Mouse (Mus musculus) small intestine, adult 2 months (tissue): ENCODE measurements around the gene Ddr2. TPM values are rescaled to one million over a fixed set of nuclear protein-coding genes. Genes with fewer than 3 reads are reported as not detected.

ENCODE experiments used
- H3K27ac ChIP-seq: fragments of 200-500 bp; 2 replicates; pipeline ENCODE4 v1.5.1; 2012; ENCODE audit warnings: low read depth, low read length, control low read depth, inconsistent platforms; ENCODE audit not compliant: insufficient read depth
- H3K27me3 ChIP-seq: fragments of 200-500 bp; 2 replicates; pipeline ENCODE4 v1.6.1; 2012; ENCODE audit warnings: mild to moderate bottlenecking, moderate library complexity, low read length, inconsistent platforms; ENCODE audit not compliant: control insufficient read depth, insufficient read depth
- H3K36me3 ChIP-seq: fragments of 200-500 bp; 2 replicates; pipeline ENCODE4 v1.6.1; 2012; ENCODE audit warnings: mild to moderate bottlenecking, low read length, control low read depth, inconsistent platforms; ENCODE audit not compliant: control insufficient read depth, insufficient read depth
- H3K4me1 ChIP-seq: fragments of 200-500 bp; 2 replicates; pipeline ENCODE4 v1.6.1; 2012; ENCODE audit warnings: low read length, inconsistent platforms, mixed read lengths; ENCODE audit not compliant: control insufficient read depth, insufficient read depth, insufficient read length
- H3K4me3 ChIP-seq: fragments of 200-500 bp; 2 replicates; pipeline ENCODE4 v1.5.1; 2012; ENCODE audit warnings: low read depth, mild to moderate bottlenecking, control low read depth, inconsistent platforms, low read length, moderate library complexity
- CTCF ChIP-seq: fragments of 200-500 bp; IDR thresholded peaks from 2 replicates; pipeline ENCODE4 v1.5.1; 2012; ENCODE audit warnings: low read depth, mild to moderate bottlenecking, control low read depth, inconsistent platforms, low read length, moderate library complexity, mixed read lengths; ENCODE audit not compliant: insufficient replicate concordance, insufficient read length; ENCODE audit errors: extremely low read depth
- POLR2A ChIP-seq: fragments of 200-500 bp; IDR thresholded peaks from 2 replicates; pipeline ENCODE4 v1.6.1; 2012; ENCODE audit warnings: low read depth, mild to moderate bottlenecking, control low read depth, inconsistent platforms, low read length, moderate library complexity
- WGBS: fragments of 180-500 bp; shearing (Covaris S2); methylation state at CpG from one replicate; pipeline ENCODE4 v1.1.7; 2018; 5-methylcytosine and 5-hydroxymethylcytosine counted together
- polyA plus RNA-seq: library from polyadenylated mRNA; depleted of rRNA; stranded (reverse); fragments of >200 nt; gene quantifications from 2 replicates; pipeline ENCODE4 v1.2.3, GENCODE M21; 2012

The Ddr2 gene
- polyA plus RNA-seq, 1 experiment, result 4.0 TPM

- no peak overlapping the region for H3K4me3 ChIP-seq
- H3K27ac ChIP-seq, result no peak overlapping the region
- H3K36me3 ChIP-seq, result no peaks in the 10 kb centered on the region
- TF ChIP-seq POLR2A, result no peak
- no peak for TF ChIP-seq CTCF
- H3K4me1 ChIP-seq, result no peaks in the 10 kb centered on the region
- H3K27me3 ChIP-seq, result no peaks in the 10 kb centered on the region
- 70% methylated on average over 8 of the region's 8 CpGs for WGBS
Observed at GRCm38 (mm10) chr1:170073768-170074167, 36.8 kb downstream of the Ddr2 start.

- H3K36me3 ChIP-seq, result no peaks in the 10 kb centered on the region
- no peak overlapping the region for H3K4me3 ChIP-seq
- no peaks in the 10 kb centered on the region for H3K4me1 ChIP-seq
- TF ChIP-seq CTCF (no peak), POLR2A (no peak)
- H3K27ac ChIP-seq, result no peak overlapping the region
- WGBS, result 71% methylated on average over 5 of the region's 5 CpGs
- H3K27me3 ChIP-seq, result no peaks in the 10 kb centered on the region
Observed at GRCm38 (mm10) chr1:170069143-170069542, 41.4 kb downstream of the Ddr2 start.

GRCm38 (mm10) chr1:170065931-170066330, 44.6 kb downstream of the Ddr2 start:
- no peak overlapping the region for H3K4me3 ChIP-seq
- H3K27ac ChIP-seq, result no peak overlapping the region
- TF ChIP-seq CTCF (no peak), POLR2A (no peak)
- no peaks in the 10 kb centered on the region for H3K36me3 ChIP-seq
- no peaks in the 10 kb centered on the region for H3K4me1 ChIP-seq
- H3K27me3 ChIP-seq, result no peaks in the 10 kb centered on the region
- 51% methylated on average over 2 of the region's 2 CpGs for WGBS

GRCm38 (mm10) chr1:170065009-170065408, 45.6 kb downstream of the Ddr2 start:
- 75% methylated on average over 8 of the region's 8 CpGs for WGBS
- no peak overlapping the region for H3K27ac ChIP-seq

GRCm38 (mm10) chr1:170064083-170064494, 46.5 kb downstream of the Ddr2 start:
- no peak for TF ChIP-seq POLR2A
- TF ChIP-seq CTCF, result no peak
- Histone ChIP-seq H3K36me3 (no peaks in the 10 kb centered on the region), H3K27ac (no peak overlapping the region), H3K4me1 (no peaks in the 10 kb centered on the region), H3K27me3 (no peaks in the 10 kb centered on the region), H3K4me3 (no peak overlapping the region)
- 55% methylated on average over 9 of the region's 9 CpGs for WGBS

More at GRCm38 (mm10) chr1:170065009-170065408, 45.6 kb downstream of the Ddr2 start:
- Histone ChIP-seq H3K36me3 (no peaks in the 10 kb centered on the region), H3K4me1 (no peaks in the 10 kb centered on the region), H3K4me3 (no peak overlapping the region), H3K27me3 (no peaks in the 10 kb centered on the region)
- TF ChIP-seq POLR2A, result no peak
- no peak for TF ChIP-seq CTCF

- H3K4me1 ChIP-seq, result no peaks in the 10 kb centered on the region
- H3K27me3 ChIP-seq, result no peaks in the 10 kb centered on the region
- 46% methylated on average over 3 of the region's 3 CpGs for WGBS
- TF ChIP-seq POLR2A (no peak), CTCF (no peak)
- H3K27ac ChIP-seq, result no peak overlapping the region
- H3K4me3 ChIP-seq, result no peak overlapping the region
- no peaks in the 10 kb centered on the region for H3K36me3 ChIP-seq
Observed at GRCm38 (mm10) chr1:170060214-170060613, 50.3 kb downstream of the Ddr2 start.

- Histone ChIP-seq H3K4me3 (no peak overlapping the region), H3K27me3 (no peaks in the 10 kb centered on the region), H3K27ac (no peak overlapping the region), H3K4me1 (no peaks in the 10 kb centered on the region), H3K36me3 (no peaks in the 10 kb centered on the region)
- no peak for TF ChIP-seq CTCF
- no peak for TF ChIP-seq POLR2A
- 89% methylated on average over 9 of the region's 9 CpGs for WGBS
Observed at GRCm38 (mm10) chr1:170059347-170059746, 51.2 kb downstream of the Ddr2 start.

GRCm38 (mm10) chr1:170058051-170058450, 52.5 kb downstream of the Ddr2 start:
- TF ChIP-seq CTCF, result no peak
- TF ChIP-seq POLR2A, result no peak
- no peaks in the 10 kb centered on the region for H3K36me3 ChIP-seq
- H3K27ac ChIP-seq, result peak overlapping the region; percentile 36; the same call in 1 of the 2 replicates
- no peak overlapping the region for H3K4me3 ChIP-seq
- no peaks in the 10 kb centered on the region for H3K27me3 ChIP-seq
- WGBS, result 43% methylated on average over 11 of the region's 11 CpGs
- no peaks in the 10 kb centered on the region for H3K4me1 ChIP-seq
